Mouse (Mus musculus) neural tube, embryonic 12.5 days (tissue): ENCODE data around the gene Cope. TPM values are rescaled to one million over a fixed set of nuclear protein-coding genes. Genes with fewer than 3 reads are reported as not detected.

Source experiments
- ATAC-seq: fragments of 200-750 bp; cut with Nextera tagmentation; 2 replicates; pipeline ENCODE4 v1.8.0; 2017; ENCODE audit warnings: low read depth, mild to moderate bottlenecking, moderate TSS enrichment, moderate library complexity; ENCODE audit not compliant: low FRiP score
- H3K27ac ChIP-seq: fragments of 300-500 bp; sonication (generic); 2 replicates; pipeline ENCODE4 v1.5.1; 2016
- H3K27me3 ChIP-seq: fragments of 300-500 bp; sonication (generic); replicated peaks from 2 replicates; pipeline ENCODE4 v1.6.1; 2016; ENCODE audit warnings: mild to moderate bottlenecking
- H3K36me3 ChIP-seq: fragments of 300-500 bp; sonication (generic); 2 replicates; pipeline ENCODE4 v1.6.1; 2016; ENCODE audit warnings: mild to moderate bottlenecking
- H3K4me1 ChIP-seq: fragments of 300-500 bp; sonication (generic); 2 replicates; pipeline ENCODE4 v1.6.1; 2016
- H3K4me2 ChIP-seq: fragments of 300-500 bp; sonication (generic); replicated peaks from 2 replicates; pipeline ENCODE4 v1.6.1; 2016; ENCODE audit warnings: mild to moderate bottlenecking
- H3K4me3 ChIP-seq: fragments of 300-500 bp; sonication (generic); 2 replicates; pipeline ENCODE4 v1.5.1; 2016
- H3K9ac ChIP-seq: fragments of 300-500 bp; sonication (generic); 2 replicates; pipeline ENCODE4 v1.6.1; 2016; ENCODE audit warnings: mild to moderate bottlenecking
- H3K9me3 ChIP-seq: fragments of 300-500 bp; sonication (generic); 2 replicates; pipeline ENCODE4 v1.6.1; 2016; ENCODE audit warnings: mild to moderate bottlenecking
- WGBS: fragments of 180-500 bp; shearing (Covaris S2); methylation state at CpG from one replicate; pipeline ENCODE4 v1.1.7; 2016; 5-methylcytosine and 5-hydroxymethylcytosine counted together
- polyA plus RNA-seq: library from polyadenylated mRNA; unstranded; fragments of >200 nt; fragmentation: Nextera tagmentation; extraction: Ambion mirVana; gene quantifications from 2 replicates; pipeline ENCODE4 v1.2.1, GENCODE M21; 2016

Gene Cope
- polyA plus RNA-seq, 1 experiment from 2014 or later, result 266 TPM

- Histone ChIP-seq H3K9ac (no peak overlapping the region), H3K27ac (no peak overlapping the region), H3K4me2 (no peak overlapping the region), H3K27me3 (no peaks in the 10 kb centered on the region), H3K4me1 (peaks cover 29% of the 10 kb centered on the region), H3K9me3 (no peaks in the 10 kb centered on the region), H3K36me3 (peaks cover 14% of the 10 kb centered on the region), H3K4me3 (no peak overlapping the region)
- WGBS, result 60% methylated on average over 3 of the region's 3 CpGs
- ATAC-seq, result no peak
Observed at GRCm38 (mm10) chr8:70281001-70281400, 21.3 kb upstream of the Cope start.

- H3K4me3 ChIP-seq, result peak within 1 kb of the TSS; percentile 83
- 1% methylated on average over 33 of the region's 36 CpGs for WGBS
- peak within 1 kb of the TSS; percentile 88 for H3K9ac ChIP-seq
- H3K4me1 ChIP-seq, result peaks cover 29% of the 10 kb centered on the region
- H3K4me2 ChIP-seq, result peak within 1 kb of the TSS; percentile 74
- no peak within 1 kb of the TSS for H3K27ac ChIP-seq
- H3K9me3 ChIP-seq, result 0 out of 2 replicates have a peak, but pooled peaks cover 5% of the 10 kb centered on the region
- ATAC-seq, result peak; percentile 87
- H3K36me3 ChIP-seq, result peaks cover 31% of the 10 kb centered on the region
- H3K27me3 ChIP-seq, result no peaks in the 10 kb centered on the region
Observed at GRCm38 (mm10) chr8:70282603-70283135, 19.6 kb upstream of the Cope start, which contains the start of gene Homer3. TSS of gene Homer3 (plus strand) at chr8:70282827.

GRCm38 (mm10) chr8:70283136-70284077 lies 18.9 kb upstream of the Cope start:
- 1% methylated on average over 55 of the region's 55 CpGs for WGBS
- Histone ChIP-seq H3K9ac (peak overlapping the region; percentile 88), H3K36me3 (peaks cover 37% of the 10 kb centered on the region)

GRCm38 (mm10) chr8:70284421-70284820 lies 17.9 kb upstream of the Cope start:
- no peak overlapping the region for H3K9ac ChIP-seq
- peaks cover 46% of the 10 kb centered on the region for H3K36me3 ChIP-seq
- H3K9me3 ChIP-seq, result 0 out of 2 replicates have a peak, but pooled peaks cover 5% of the 10 kb centered on the region
- H3K4me2 ChIP-seq, result peak overlapping the region; percentile 74
- ATAC-seq, result no peak
- H3K27ac ChIP-seq, result no peak overlapping the region
- peaks cover 23% of the 10 kb centered on the region for H3K4me1 ChIP-seq
- H3K4me3 ChIP-seq, result no peak overlapping the region
- 80% methylated on average over 5 of the region's 5 CpGs for WGBS
- H3K27me3 ChIP-seq, result no peaks in the 10 kb centered on the region

More at GRCm38 (mm10) chr8:70283136-70284077, 18.9 kb upstream of the Cope start:
- peak; percentile 61 for ATAC-seq
- Histone ChIP-seq H3K9me3 (0 out of 2 replicates have a peak, but pooled peaks cover 5% of the 10 kb centered on the region), H3K27me3 (no peaks in the 10 kb centered on the region), H3K4me2 (peak overlapping the region; percentile 74), H3K4me3 (peak overlapping the region; percentile 83), H3K4me1 (peaks cover 25% of the 10 kb centered on the region), H3K27ac (no peak overlapping the region)

- Histone ChIP-seq H3K9ac (no peak overlapping the region), H3K4me2 (no peak overlapping the region), H3K36me3 (peaks cover 54% of the 10 kb centered on the region), H3K4me3 (no peak overlapping the region), H3K9me3 (0 out of 2 replicates have a peak, but pooled peaks cover 5% of the 10 kb centered on the region), H3K27ac (no peak overlapping the region), H3K27me3 (no peaks in the 10 kb centered on the region), H3K4me1 (peaks cover 23% of the 10 kb centered on the region)
- WGBS, result 97% methylated on average over 15 of the region's 15 CpGs
- no peak for ATAC-seq
Observed at GRCm38 (mm10) chr8:70285304-70285703, 17.0 kb upstream of the Cope start.

GRCm38 (mm10) chr8:70286737-70287136 lies 15.6 kb upstream of the Cope start:
- no peak overlapping the region for H3K4me2 ChIP-seq
- H3K27ac ChIP-seq, result no peak overlapping the region
- 89% methylated on average over 8 of the region's 8 CpGs for WGBS
- H3K27me3 ChIP-seq, result no peaks in the 10 kb centered on the region
- no peak overlapping the region for H3K4me3 ChIP-seq
- H3K4me1 ChIP-seq, result peaks cover 18% of the 10 kb centered on the region
- ATAC-seq, result no peak
- H3K9ac ChIP-seq, result no peak overlapping the region
- peaks cover 68% of the 10 kb centered on the region for H3K36me3 ChIP-seq
- 0 out of 2 replicates have a peak, but pooled peaks cover 5% of the 10 kb centered on the region for H3K9me3 ChIP-seq

GRCm38 (mm10) chr8:70293988-70294405 lies 8.3 kb upstream of the Cope start:
- WGBS, result 81% methylated on average over 5 of the region's 5 CpGs
- H3K36me3 ChIP-seq, result peaks cover 93% of the 10 kb centered on the region
- no peaks in the 10 kb centered on the region for H3K9me3 ChIP-seq
- no peak overlapping the region for H3K4me2 ChIP-seq
- no peaks in the 10 kb centered on the region for H3K4me1 ChIP-seq
- no peaks in the 10 kb centered on the region for H3K27me3 ChIP-seq
- H3K4me3 ChIP-seq, result no peak overlapping the region
- ATAC-seq, result no peak
- no peak overlapping the region for H3K9ac ChIP-seq
- no peak overlapping the region for H3K27ac ChIP-seq

- no peaks in the 10 kb centered on the region for H3K27me3 ChIP-seq
- no peak for ATAC-seq
- 80% methylated on average over 3 of the region's 3 CpGs for WGBS
- peaks cover 20% of the 10 kb centered on the region for H3K4me1 ChIP-seq
- peaks cover 56% of the 10 kb centered on the region for H3K36me3 ChIP-seq
- H3K4me2 ChIP-seq, result peak overlapping the region; percentile 93
- no peak overlapping the region for H3K4me3 ChIP-seq
- no peak overlapping the region for H3K9ac ChIP-seq
- no peaks in the 10 kb centered on the region for H3K9me3 ChIP-seq
- H3K27ac ChIP-seq, result no peak overlapping the region
Observed at GRCm38 (mm10) chr8:70300881-70301280, 1.4 kb upstream of the Cope start.

- 4% methylated on average over 16 of the region's 16 CpGs for whole genome bisulfite sequencing
- Histone ChIP-seq H3K9ac (peak overlapping the region; percentile 65), H3K9me3 (no peaks in the 10 kb centered on the region), H3K27me3 (no peaks in the 10 kb centered on the region), H3K4me2 (peak overlapping the region; percentile 93), H3K4me1 (peaks cover 20% of the 10 kb centered on the region), H3K4me3 (peak overlapping the region; percentile 64), H3K36me3 (peaks cover 53% of the 10 kb centered on the region), H3K27ac (no peak overlapping the region)
- ATAC-seq, result peak; percentile 39
Observed at GRCm38 (mm10) chr8:70302901-70303300, 583 bp downstream of the Cope start.

GRCm38 (mm10) chr8:70309311-70309710 lies 7.0 kb downstream of the Cope start:
- Histone ChIP-seq H3K27me3 (no peaks in the 10 kb centered on the region), H3K9me3 (no peaks in the 10 kb centered on the region), H3K36me3 (peaks cover 86% of the 10 kb centered on the region), H3K4me1 (no peaks in the 10 kb centered on the region), H3K9ac (no peak overlapping the region), H3K4me2 (no peak overlapping the region), H3K27ac (no peak overlapping the region), H3K4me3 (no peak overlapping the region)
- WGBS, result 20% methylated on average over 2 of the region's 2 CpGs
- no peak for ATAC-seq

GRCm38 (mm10) chr8:70313399-70313798 lies 11.1 kb downstream of the Cope start:
- peaks cover 48% of the 10 kb centered on the region for H3K36me3 ChIP-seq

More at GRCm38 (mm10) chr8:70313399-70313798, 11.1 kb downstream of the Cope start:
- WGBS, result 94% methylated on average over 2 of the region's 2 CpGs
- Histone ChIP-seq H3K4me3 (no peak overlapping the region), H3K27me3 (no peaks in the 10 kb centered on the region), H3K9me3 (no peaks in the 10 kb centered on the region), H3K27ac (no peak overlapping the region), H3K4me1 (peaks cover 33% of the 10 kb centered on the region), H3K9ac (no peak overlapping the region), H3K4me2 (no peak overlapping the region)
- no peak for ATAC-seq
